In genomic region chr10:94282179-94282578, GRCm38 (mm10) we compare ENCODE assay signal across 23 mouse cellular contexts. TPM values are rescaled to one million over a fixed set of nuclear protein-coding genes. Genes with fewer than 3 reads are reported as not detected.
DNase-seq lines count a peak whose midpoint lies in the region; ATAC-seq and TF ChIP-seq lines count a peak whose summit lies in the region.
"Had no signal": no experiment of that assay in that cellular context is flagged by ENCODE, and none has a peak within 500 bp of the region (broad histone marks: within the 10 kb centered on the region; RNA-seq: fewer than 3 reads in every experiment).

No protein-coding gene starts in this region.

- WGBS in cerebellum, adult 2 months = 16% methylated on average over 8 of the region's 8 CpGs

- peak; percentile 61 for ATAC-seq in cerebellum, adult (ENCODE audit: insufficient number of reproducible peaks, low FRiP score, low TSS enrichment)
- ATAC-seq: lung, postnatal 0 days; midbrain, embryonic 16.5 days had no signal

- no peak for TF ChIP-seq POLR2A in cerebellum, adult 2 months (IDR thresholded peaks at IDR 0.05; ENCODE audit: borderline replicate concordance, insufficient read depth, low read length)

- H3K4me3 ChIP-seq in cerebellum, adult 2 months (replicated peaks; ENCODE audit: insufficient read depth, low read depth, low read length) = no peak overlapping the region
- H3K4me3 ChIP-seq: embryonic facial prominence, embryonic 12.5 days; liver, embryonic 15.5 days had no signal

- no peak for TF ChIP-seq CTCF in cerebellum, adult 2 months (IDR thresholded peaks at IDR 0.05; ENCODE audit: borderline replicate concordance, insufficient read depth, low read depth, low read length)

- peak; percentile 12 for DNase-seq in layer of hippocampus, adult 9-11 months
- DNase-seq in layer of hippocampus, adult 18-20 months (ENCODE audit: low spot score in 2 of 2) = no peak
- DNase-seq in cerebellum, adult 2 months = peak; percentile 69 to 80
- peak; percentile 58 for DNase-seq in fat pad, adult 2 months (ENCODE audit: extremely low read depth, low read depth, low spot score)
- DNase-seq in adrenal gland, postnatal 4 days (ENCODE audit: low spot score in 2 of 2) = no peak
- no peak for DNase-seq in embryo, embryonic 9.5 days (ENCODE audit: extremely low spot score)
- DNase-seq: gastrocnemius, postnatal 10 days; thymus, adult 2 months had no signal

- no peak overlapping the region for H3K27ac ChIP-seq in cerebellum, adult 2 months (ENCODE audit: insufficient read depth, low read length)
- H3K27ac ChIP-seq: embryonic facial prominence, embryonic 12.5 days; liver, embryonic 15.5 days had no signal

- 0 out of 2 replicates have a peak, but pooled peaks cover 2% of the 10 kb centered on the region for H3K4me1 ChIP-seq in cerebellum, adult 2 months (ENCODE audit: control insufficient read depth, insufficient read depth, low read length)
- H3K4me1 ChIP-seq: embryonic facial prominence, embryonic 12.5 days; liver, embryonic 15.5 days had no signal

- no peaks in the 10 kb centered on the region for H3K27me3 ChIP-seq in cerebellum, adult 2 months (ENCODE audit: control insufficient read depth, insufficient read depth, low read length)
- H3K27me3 ChIP-seq: embryonic facial prominence, embryonic 12.5 days; liver, embryonic 15.5 days had no signal

RNA-seq across cellular contexts. Expression of gene Gm4792, which starts 16.3 kb away (rescaled TPM):
- not detected for total RNA-seq in layer of hippocampus, adult 18-20 months (2021)
- polyA plus RNA-seq in cerebellum, adult 2 months (2012; rRNA removed) = not detected in 2 replicates
- total RNA-seq in adrenal gland, postnatal 4 days (2021) = under 1 TPM in 1 of 2 experiments, not detected in 1; 0.81 TPM
- total RNA-seq: common myeloid progenitor, adult 5-6 weeks; ES-E14; gastrocnemius, postnatal 10 days; heart, postnatal 25 days; left cerebral cortex, postnatal 10 days; megakaryocyte, adult 5-6 weeks had no signal
- polyA plus RNA-seq: embryonic facial prominence, embryonic 12.5 days; frontal cortex, adult 2 months; heart, embryonic 11.5 days; kidney, embryonic 14.5 days; limb, embryonic 14.5 days; liver, embryonic 15.5 days; lung, postnatal 0 days; stomach, embryonic 14.5 days; thymus, adult 2 months had no signal

RNA-seq across cellular contexts. Expression of gene Tmcc3, which starts 29.6 kb away (rescaled TPM):
- total RNA-seq in layer of hippocampus, adult 18-20 months (2021) = 10 to 100 TPM; 52.9 to 56.6 TPM
- 32.6 and 40.1 TPM in 2 replicates for polyA plus RNA-seq in cerebellum, adult 2 months (2012; rRNA removed)
- 10 to 100 TPM; 23.7 to 23.9 TPM for total RNA-seq in adrenal gland, postnatal 4 days (2021)

Comparison
In these comparisons a context has a peak if more than half of its experiments do, and no peak if none do; other contexts are left out.
1. DNase-seq: peak in layer of hippocampus, adult 9-11 months (single experiment), cerebellum, adult 2 months (2 of 2) and fat pad, adult 2 months (single experiment); none in layer of hippocampus, adult 18-20 months (0 of 2), adrenal gland, postnatal 4 days (0 of 2) and embryo, embryonic 9.5 days (single experiment).